Mouse (Mus musculus) ovary, postnatal 36 days (tissue): Measurements from ENCODE around the gene Adgre1.
"Not testable (repeated sequence)": the region's sequence is repeated elsewhere in the genome, so short reads cannot be mapped to it uniquely, and the experiment has no call there.

Experiments used
- DNase-seq: peaks from one replicate; pipeline ENCODE4 v3.0.0; 2022; ENCODE audit warnings: low spot score, mixed read lengths

Gene Adgre1

DNA sequence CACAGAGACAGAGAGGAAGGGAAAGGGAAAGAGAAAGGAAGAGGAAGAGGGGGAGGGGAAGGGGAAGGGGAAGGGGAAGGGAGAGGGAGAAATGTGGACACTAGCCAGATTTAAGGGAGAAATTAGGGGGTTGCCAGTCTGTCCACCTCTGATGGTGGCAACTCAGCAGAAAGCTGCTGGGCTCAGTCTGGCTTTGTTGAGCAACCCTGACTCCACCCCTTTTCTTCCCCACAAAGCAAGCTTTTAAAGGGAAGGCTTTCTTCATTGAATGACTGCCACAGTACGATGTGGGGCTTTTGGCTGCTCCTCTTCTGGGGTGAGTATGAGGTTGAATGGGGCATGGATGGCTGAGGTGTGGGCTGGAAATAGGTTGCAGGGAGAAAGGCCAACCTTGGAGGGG is at the start of gene Adgre1:
TSS of gene Adgre1 (plus strand) at position 251 of the 400 bp plus-strand sequence.
- no peak for DNase-seq

DNA sequence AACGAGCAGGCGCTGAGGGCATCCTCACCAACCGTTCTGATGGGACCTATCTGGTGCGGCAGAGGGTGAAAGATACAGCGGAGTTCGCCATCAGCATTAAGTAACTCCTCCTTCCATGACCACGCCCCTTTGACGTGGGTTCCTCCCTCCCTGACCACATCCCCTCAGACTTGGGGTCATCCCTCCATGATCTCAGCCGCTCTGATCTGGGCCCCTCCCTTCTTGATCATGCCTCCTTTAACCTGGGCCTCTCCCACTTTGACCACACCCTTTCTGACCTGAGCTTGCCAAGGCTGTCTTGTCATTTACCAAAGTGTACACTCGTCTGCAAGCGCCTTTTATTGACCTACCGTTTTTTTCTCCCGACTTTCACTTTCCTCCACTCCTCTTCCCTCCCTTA is 46.7 kb upstream of the Adgre1 start:
- DNase-seq, result no peak

GRCm38 (mm10) chr17:57327615-57328014 is 30.9 kb upstream of the Adgre1 start:
- peak; percentile 52 for DNase-seq

GRCm38 (mm10) chr17:57328944-57329343 is 29.5 kb upstream of the Adgre1 start:
- no peak for DNase-seq

DNA sequence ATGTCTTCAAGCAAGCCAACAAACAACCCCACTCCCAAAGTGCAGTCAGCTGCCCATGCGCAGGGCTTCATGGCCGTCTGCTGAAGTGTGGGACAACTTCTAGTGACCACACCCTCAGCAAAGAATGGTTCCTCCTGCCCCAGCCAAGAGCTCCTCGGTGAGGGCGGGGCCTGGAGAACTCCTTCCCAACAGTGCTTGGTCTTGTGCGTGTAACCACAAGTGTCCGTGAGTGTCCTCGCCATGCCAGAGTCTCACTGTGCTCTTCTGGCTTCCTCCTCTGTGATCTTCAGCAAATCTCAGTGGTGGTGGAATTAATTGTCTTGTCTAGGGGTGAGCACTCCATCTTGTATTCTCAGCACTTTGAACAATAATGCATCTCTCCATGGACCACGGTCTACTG is 27.5 kb upstream of the Adgre1 start:
- DNase-seq, result no peak

DNA sequence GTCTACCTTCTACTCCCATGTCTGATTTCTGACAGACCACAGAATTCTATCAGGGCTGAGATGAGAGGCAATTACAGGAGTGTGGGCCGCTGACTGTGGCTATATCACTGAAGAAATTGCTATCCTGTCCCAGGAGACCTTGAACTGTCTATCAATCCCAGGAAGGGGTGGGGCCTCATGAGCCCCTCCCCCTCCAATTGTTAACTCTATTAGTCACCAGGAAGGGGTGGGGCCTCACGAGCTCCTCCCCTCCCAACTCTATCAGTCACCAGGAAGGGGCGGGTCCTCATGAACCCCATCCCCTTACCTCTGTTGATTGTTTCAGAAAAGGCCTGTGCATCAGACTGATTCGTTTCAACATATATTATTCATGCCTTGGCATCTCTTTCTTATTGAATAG is 26.2 kb upstream of the Adgre1 start:
- DNase-seq, result no peak

DNA sequence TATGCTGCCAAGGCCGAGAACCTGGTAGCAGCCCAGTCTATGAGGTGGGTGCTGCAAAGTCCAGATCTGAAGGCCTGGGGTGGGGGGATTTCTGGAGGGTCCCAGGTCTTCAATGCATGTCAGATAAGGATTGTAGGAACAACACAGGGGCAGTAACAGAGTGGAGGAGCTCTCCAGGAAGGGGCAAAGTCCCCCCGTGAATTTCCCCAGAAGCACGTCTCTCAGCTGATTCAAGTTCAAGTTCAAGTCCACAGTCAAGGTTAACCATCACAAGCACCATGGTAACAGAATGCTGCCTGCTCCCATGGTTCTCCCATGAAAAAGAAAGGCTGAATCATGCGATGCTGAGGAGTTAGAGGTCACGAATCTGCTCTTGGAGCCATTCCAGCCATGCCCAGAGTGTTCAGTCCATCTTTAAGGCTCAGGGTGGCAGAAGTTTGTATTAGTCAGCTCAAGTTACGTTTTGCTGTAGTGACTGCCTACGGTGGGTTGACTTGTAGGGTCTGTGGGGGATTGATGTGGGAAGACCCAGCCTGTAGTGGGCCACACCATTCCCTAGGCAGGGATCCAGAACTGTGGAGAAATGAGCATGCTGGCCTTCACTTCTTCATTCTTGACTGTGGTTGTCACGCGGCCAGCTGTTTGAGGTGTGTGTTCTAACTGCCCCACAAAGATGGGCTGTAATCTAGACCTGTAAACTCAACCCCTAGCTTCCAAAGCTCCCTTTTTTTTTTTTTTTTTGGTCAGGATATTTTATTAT is 24.3 kb upstream of the Adgre1 start:
- DNase-seq, result no peak

DNA sequence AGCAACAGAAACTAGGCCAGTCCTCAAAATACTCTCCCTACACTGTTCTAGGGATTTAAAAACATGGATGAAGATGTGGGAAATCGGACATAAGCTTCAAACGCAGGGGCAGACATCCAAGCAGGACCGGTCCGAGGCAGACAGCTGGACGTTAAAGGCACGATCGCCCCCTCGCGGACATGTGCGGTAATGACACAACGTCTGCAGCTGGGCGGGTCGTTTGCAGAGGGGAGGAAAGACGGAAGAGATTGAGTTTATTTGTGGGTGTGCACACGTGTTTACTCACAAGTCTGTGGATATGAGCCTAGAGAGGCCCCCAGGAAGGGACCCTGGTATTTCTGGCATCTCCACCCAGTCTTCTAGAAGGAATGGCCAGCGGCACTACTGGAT is 23.7 kb upstream of the Adgre1 start:
- DNase-seq, result peak; percentile 83

DNA sequence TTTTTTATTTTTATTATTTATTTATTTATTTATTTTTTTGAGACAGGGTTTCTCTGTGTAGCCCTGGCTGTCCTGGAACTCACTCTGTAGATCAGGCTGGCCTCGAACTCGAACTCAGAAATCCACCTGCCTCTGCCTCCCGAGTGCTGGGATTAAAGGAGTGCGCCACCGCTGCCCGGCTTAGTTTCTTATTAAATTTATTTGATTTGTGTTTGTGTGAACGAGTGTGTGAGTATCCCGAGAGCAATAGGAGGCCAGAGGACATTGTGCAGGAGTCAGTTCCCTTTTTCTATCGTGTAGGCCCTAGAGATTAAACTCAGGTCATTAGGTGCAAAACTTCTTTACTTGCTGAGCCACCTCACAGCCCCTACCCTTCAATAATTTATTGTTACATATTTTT is 23.3 kb upstream of the Adgre1 start:
- DNase-seq, result not testable (repeated sequence)

DNA sequence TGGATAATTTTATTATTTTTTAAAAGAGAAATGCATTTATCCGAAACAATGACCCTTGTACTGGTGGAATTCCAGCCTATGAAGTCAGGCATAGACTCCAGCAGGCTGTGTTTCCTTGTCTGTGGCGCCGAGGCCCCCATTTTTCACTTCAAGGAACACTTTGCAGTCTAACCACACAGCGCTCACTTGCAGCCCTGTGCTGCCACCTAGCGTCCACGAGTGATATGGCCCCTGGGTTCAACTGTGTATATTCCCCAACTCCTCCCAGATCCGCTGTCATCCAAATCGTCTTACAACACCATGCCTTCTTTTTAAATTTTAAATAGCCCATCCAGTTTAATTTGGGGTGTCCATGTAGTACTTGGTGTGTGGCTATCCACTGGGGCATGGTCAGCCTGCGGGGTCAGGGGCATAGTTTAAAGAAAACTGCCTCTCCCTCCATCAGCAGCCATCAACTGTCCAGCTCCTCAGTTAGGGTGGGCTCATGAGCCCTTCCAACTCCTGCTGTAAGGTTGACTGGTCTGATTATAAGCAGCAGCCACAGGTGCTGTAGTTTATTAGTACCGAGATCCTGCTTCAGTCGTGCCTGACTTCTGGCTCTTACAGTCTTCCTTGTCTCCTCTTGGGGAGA is 22.7 kb upstream of the Adgre1 start:
- peak; percentile 81 for DNase-seq

DNA sequence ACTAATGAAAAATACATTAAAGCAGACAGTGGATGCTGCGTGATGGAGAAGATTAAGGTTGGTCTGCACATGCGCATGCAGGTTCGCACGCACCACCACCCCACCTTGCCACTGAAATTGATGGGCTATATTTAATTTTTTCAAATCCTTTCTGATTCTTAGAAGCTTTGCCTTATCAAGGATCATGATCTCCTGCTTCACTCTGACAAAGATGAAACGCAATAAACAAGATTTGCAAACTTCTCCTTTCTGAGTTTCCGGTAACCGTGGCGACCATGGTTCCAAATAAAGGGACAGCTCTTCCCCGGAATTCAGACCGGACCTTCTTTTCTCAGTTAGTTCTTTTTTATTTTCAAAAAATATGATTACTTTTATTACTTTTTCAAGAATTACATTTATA is 20.5 kb upstream of the Adgre1 start:
- no peak for DNase-seq

DNA sequence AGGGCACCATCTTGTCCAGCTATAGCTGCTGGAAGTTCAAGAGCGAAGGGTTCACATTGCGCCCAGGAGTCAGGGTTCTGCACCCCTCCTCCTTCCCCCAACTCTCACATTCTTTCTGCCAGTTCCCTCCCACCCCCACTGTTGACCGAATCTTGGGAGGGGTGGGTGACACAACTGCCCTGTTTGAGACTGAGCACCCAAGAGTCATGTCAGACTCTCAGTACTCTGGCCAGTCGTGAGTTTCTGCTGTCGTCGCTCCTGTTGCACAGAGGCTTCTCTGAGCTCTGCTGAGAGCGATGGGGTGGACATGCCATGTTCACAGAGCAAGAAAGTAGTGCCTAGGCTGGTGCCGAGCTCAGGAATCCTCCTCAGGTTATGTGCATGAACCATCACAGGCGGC is 19.2 kb upstream of the Adgre1 start:
- no peak for DNase-seq

GRCm38 (mm10) chr17:57341568-57341967 is 16.9 kb upstream of the Adgre1 start:
- DNase-seq, result no peak

DNA sequence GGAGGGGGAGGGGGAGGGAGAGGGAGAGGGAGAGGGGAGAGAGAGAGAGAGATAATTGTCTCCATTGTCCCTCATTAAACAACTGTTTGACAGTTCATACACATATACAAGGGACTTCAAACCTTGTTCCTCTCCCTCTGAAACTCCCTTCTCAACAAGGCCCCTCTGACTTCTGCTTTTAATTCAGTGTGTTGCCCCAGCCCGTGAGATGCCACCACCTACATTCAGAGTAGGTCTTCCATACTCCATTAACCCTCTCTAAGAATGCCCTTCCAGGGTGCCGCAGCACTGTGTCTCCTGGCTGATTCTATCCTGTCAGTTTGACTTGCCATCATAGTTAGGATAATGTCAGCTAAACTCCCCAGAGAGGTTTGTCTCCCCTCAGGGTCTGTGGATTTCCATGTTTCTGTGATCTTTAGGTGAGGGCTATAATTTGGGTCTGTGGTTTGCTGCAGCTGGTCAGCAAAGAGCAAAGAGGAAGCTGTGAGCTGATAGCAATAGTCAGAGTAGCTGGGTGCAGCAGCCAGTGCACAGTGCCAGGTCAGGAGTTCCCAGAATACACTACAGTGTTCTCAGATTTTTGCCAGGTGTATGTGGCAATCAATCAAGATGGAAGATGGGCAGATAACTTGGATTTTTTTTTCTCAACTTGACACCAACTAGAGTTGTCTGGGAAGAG is 14.3 kb upstream of the Adgre1 start:
- DNase-seq, result no peak

DNA sequence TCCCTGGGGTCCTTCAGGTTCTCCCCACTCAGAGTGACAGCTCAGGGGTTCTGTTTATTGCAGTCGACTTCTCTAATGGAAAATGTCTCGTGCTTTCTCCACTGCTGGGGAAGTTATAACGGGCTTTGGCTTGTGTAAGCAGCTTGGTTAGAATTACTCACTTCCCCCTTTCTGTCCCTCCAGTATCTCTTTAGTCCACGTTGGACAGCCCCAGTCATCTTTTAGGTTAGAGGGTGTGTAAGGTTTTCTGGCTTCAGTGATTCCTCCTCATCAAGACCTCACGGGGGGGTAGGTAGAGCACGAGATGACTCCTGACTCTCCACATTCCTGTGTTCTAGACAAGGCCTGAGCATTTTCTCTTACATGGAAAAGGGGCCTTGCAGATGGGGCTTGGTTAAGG is 11.5 kb upstream of the Adgre1 start:
- no peak for DNase-seq

DNA sequence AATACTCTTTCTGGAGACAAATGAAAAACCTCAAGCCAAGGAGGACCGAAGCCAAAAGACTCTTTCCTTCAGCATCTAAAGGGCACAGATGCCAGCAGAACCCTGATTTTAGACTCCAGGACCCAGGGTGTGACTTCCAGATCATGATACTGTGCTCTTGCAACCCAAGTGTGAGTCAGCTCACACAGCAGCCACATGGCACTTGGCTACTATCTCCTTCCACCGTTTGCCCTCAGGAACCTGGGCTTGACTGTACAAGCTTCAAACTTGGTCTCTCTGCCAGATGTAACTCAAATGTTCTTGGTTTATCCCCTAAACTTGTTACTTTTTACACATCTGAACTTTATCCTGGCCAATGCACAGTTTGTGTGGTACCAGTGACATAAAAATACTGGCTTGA is 10.7 kb upstream of the Adgre1 start:
- DNase-seq, result no peak

DNA sequence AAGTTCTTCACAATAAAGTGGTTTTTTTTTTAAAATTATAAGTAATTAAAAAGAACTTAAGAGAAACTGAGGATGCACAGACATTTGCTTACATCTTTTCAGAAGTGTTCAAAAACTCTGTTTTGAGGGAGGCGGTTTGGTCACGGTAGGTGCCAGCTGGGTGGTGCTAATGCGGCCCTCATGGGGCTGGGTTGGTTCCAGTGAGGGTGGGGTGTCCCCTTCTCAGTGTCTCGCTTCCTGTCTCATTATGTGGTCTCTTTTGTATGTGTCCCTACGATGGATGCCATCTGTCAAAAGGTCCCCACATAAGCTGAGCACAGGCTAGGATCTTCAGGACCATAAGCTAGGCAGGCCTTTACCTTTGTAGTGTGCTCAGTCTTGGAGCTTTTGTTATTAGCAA is 9.4 kb upstream of the Adgre1 start:
- no peak for DNase-seq

GRCm38 (mm10) chr17:57350212-57350611 is 8.3 kb upstream of the Adgre1 start:
- DNase-seq, result no peak

DNA sequence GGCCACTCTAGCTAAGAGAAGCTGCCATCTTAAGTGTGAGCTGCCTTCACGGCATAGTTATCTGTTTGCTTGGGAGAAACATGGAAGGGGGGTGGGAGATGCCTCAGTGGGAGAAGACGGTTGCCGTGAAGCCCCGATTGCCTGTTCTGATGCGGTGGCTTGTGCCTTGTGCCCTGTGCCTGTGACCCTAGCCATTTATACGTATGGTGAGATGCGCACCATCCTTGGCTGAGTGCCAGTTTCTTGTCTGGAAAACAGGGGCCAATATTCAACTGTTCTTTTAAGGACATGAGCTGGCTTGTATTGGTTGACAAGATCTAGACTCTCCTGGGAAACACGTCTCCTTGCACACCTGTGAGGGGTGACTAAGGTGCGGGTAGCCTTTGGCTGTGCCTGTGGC is 7.4 kb upstream of the Adgre1 start:
- DNase-seq, result no peak

GRCm38 (mm10) chr17:57359485-57360241 is 1.2 kb downstream of the Adgre1 start:
- DNase-seq, result no peak
